Mouse (Mus musculus): ENCODE results near the gene Zc3h15. TPM values are rescaled to one million over a fixed set of nuclear protein-coding genes. Genes with fewer than 3 reads are reported as not detected.

Gene Zc3h15
- polyA plus RNA-seq, 1 experiment, result 39.9 TPM

DNA sequence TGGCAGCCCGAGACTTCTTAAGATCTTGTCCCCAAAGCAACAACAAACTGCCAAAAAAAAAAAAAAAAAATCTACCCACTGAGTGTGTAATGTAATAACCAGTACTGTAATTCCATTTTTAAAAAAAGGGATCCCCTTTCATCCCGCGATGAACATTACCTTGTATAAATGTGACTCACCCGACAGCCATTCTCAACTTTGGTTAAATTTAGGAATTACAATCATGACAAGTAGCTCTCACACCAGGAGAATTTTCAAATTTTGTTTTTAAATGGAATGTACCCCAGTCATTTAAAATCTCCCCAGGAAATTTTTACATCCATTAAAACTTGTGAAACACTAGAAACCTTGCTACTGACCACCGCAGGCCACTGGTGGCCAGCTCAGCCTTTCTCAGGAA is 69.7 kb downstream of the Zc3h15 start:
- no peak overlapping the region for H3K27ac ChIP-seq (ENCODE audit: control insufficient read depth, insufficient read depth, low read depth, low read length)
- no peak for TF ChIP-seq CTCF (IDR thresholded peaks at IDR 0.05; ENCODE audit: control insufficient read depth, insufficient read depth, insufficient replicate concordance, low read depth, low read length)
- no peak for TF ChIP-seq POLR2A (IDR thresholded peaks at IDR 0.05; ENCODE audit: control insufficient read depth, low read depth, low read length)

More for the DNA sequence above, 69.7 kb downstream of the Zc3h15 start:
- Histone ChIP-seq H3K4me3 (ENCODE audit: control insufficient read depth, low read depth, low read length) (no peak overlapping the region), H3K27me3 (ENCODE audit: control insufficient read depth, insufficient read depth, low read length) (no peaks in the 10 kb centered on the region), H3K36me3 (ENCODE audit: control insufficient read depth, insufficient read depth, low read length) (no peaks in the 10 kb centered on the region), H3K4me1 (ENCODE audit: control insufficient read depth, insufficient read depth, low read length) (no peaks in the 10 kb centered on the region)

Other genes starting within 250 kb of the Zc3h15 start
- gene Itgav, start 80.0 kb downstream of the Zc3h15 start, polyA plus RNA-seq (2012; rRNA removed), result 3.1 and 4.1 TPM in 2 replicates
- gene Fam171b, start 168.2 kb downstream of the Zc3h15 start, polyA plus RNA-seq (2012; rRNA removed), result 0.10 and 0.11 TPM in 2 replicates

Data from testis, adult 2 months (tissue).